Mouse (Mus musculus): Measurements from ENCODE around the gene Galk1. TPM values are rescaled to one million over a fixed set of nuclear protein-coding genes. Genes with fewer than 3 reads are reported as not detected.

Gene Galk1
- polyA plus RNA-seq (2014; fragmentation: Nextera tagmentation; extraction: Ambion mirVana): 140 and 164 TPM in 2 replicates

DNA sequence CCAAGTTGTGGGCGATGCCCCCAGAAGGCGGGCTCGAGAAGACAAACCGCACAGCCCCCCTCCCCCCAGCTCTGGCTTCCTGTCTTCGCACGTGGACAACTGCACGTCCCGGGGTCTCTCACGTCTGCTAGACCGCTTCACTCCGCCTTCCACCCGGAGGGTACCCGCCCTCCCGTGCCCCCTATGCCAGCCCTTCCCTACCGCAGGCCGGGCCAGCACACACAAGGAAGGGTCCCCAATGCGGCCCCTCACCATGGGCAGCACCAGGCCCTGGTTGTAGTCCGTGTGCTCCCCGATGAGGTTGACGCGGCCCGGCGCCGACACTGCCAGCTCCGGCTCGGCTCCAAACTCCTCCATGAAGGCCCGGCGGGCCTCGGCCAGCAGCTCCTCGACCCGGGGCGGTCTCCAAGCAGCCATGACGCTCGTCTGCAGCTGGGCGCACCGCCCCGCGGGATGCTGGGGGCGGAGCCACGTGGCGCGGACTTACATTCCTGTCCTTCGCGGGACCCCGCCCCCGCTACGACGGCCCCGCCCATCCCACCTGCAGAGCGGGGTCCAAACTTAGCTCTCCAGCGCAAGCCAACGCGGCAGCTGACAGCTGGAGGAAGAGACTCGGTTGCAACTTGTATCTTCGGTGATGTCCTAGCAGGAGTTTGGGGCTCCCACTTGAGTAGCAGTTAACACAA is at the start of gene Galk1:
Gene Galk1 (minus strand): TSS at position 458 of the 686 bp plus-strand sequence.
- under 1% methylated on average over 37 of the region's 55 CpGs for WGBS
- DNase-seq (ENCODE audit: low spot score): peak; percentile 97
- H3K4me3 ChIP-seq (ENCODE audit: low read depth, low read length): peak within 1 kb of the TSS; percentile 57

DNA sequence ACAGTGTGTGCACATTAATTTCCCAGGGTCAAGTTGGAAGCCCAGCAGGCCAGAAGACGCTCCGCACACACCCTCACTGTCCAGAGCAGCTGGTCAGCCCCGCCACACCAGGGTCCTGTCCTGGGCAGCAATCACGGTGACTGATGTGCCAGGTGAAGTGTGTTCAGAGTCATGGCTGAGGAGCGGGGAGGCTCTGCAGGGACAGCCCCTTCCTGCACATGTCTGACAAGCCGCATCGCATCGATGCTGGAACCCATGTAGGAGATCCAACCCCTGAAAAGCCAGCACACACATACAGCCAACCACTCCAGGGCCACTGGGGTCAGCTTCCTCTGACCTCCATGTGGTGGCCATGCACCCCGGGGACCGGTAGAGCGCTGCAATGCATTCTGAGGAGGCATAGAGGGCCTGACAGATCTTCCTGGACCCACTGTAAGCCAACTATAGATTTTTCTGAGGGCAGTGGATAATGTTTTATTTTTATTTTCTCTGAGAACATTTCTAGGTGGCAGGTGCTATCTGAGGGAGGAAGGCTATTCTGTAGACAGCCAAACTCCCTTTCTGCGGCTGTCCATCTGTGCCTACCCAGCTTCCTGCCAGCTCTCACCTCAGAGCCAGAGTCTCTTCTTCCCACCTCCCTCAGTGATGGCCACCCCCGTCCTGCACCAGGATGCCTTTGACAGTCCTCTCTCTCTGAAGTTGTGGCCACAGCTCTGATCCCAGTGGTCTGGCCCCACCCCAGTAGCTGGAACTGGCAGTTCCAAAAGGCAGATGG is 49.3 kb upstream of the Galk1 start:
- WGBS: 88% methylated on average over 13 of the region's 13 CpGs
- Histone ChIP-seq H3K27ac (replicated peaks; ENCODE audit: low read depth, low read length) (no peak overlapping the region), H3K4me1 (ENCODE audit: control insufficient read depth, insufficient read depth, low read length) (no peaks in the 10 kb centered on the region), H3K9me3 (ENCODE audit: control insufficient read depth, low read length) (no peaks in the 10 kb centered on the region), H3K27me3 (replicated peaks; ENCODE audit: control insufficient read depth, insufficient read depth, low read length) (no peaks in the 10 kb centered on the region), H3K4me3 (ENCODE audit: low read depth, low read length) (no peak overlapping the region), H3K36me3 (ENCODE audit: control insufficient read depth, insufficient read depth, low read length) (peaks cover 52% of the 10 kb centered on the region), H3K4me2 (ENCODE audit: low read depth, low read length) (no peak overlapping the region), H3K9ac (ENCODE audit: low read depth, low read length) (no peak overlapping the region)
- no peak for DNase-seq (ENCODE audit: low spot score)
- no peak for ATAC-seq (ENCODE audit: low read depth)

More for the DNA sequence above, at the start of gene Galk1:
- ATAC-seq (ENCODE audit: low read depth): peak; percentile 91
- Histone ChIP-seq H3K9ac (ENCODE audit: low read depth, low read length) (peak within 1 kb of the TSS; percentile 82), H3K4me2 (ENCODE audit: low read depth, low read length) (peak within 1 kb of the TSS; percentile 75), H3K27me3 (replicated peaks; ENCODE audit: control insufficient read depth, insufficient read depth, low read length) (no peaks in the 10 kb centered on the region), H3K9me3 (ENCODE audit: control insufficient read depth, low read length) (no peaks in the 10 kb centered on the region), H3K4me1 (ENCODE audit: control insufficient read depth, insufficient read depth, low read length) (peaks cover 14% of the 10 kb centered on the region), H3K36me3 (ENCODE audit: control insufficient read depth, insufficient read depth, low read length) (peaks cover 33% of the 10 kb centered on the region), H3K27ac (replicated peaks; ENCODE audit: low read depth, low read length) (peak within 1 kb of the TSS; percentile 93)

DNA sequence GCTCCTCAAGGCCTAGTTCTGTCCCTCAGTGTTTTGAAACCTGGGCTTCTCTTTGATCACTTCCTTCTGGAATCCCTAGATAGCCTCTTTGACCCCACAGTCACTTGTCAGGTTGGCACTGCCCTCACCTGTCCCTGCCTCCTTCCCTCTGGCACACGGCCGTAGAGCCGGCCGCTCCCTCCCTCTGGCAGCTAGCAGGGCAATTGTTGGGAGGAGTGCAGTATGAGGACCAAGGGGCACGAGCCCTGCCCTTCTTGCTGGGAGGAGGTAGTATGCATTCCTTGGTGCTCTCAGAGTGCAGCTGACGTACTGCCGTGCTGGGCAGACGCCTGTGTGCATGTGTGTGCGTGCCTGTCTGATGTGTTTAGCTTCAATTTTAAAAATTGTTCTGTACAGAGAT is 48.1 kb upstream of the Galk1 start:
- Histone ChIP-seq H3K36me3 (ENCODE audit: control insufficient read depth, insufficient read depth, low read length) (peaks cover 65% of the 10 kb centered on the region), H3K9me3 (ENCODE audit: control insufficient read depth, low read length) (no peaks in the 10 kb centered on the region), H3K9ac (ENCODE audit: low read depth, low read length) (peak overlapping the region; percentile 30; the same call in 1 of the 2 replicates), H3K27ac (replicated peaks; ENCODE audit: low read depth, low read length) (no peak overlapping the region), H3K4me2 (ENCODE audit: low read depth, low read length) (no peak overlapping the region), H3K4me1 (ENCODE audit: control insufficient read depth, insufficient read depth, low read length) (no peaks in the 10 kb centered on the region), H3K27me3 (replicated peaks; ENCODE audit: control insufficient read depth, insufficient read depth, low read length) (no peaks in the 10 kb centered on the region), H3K4me3 (ENCODE audit: low read depth, low read length) (no peak overlapping the region)
- 76% methylated on average over 9 of the region's 9 CpGs for WGBS
- DNase-seq (ENCODE audit: low spot score) (no peak), ATAC-seq (ENCODE audit: low read depth) (no peak)

DNA sequence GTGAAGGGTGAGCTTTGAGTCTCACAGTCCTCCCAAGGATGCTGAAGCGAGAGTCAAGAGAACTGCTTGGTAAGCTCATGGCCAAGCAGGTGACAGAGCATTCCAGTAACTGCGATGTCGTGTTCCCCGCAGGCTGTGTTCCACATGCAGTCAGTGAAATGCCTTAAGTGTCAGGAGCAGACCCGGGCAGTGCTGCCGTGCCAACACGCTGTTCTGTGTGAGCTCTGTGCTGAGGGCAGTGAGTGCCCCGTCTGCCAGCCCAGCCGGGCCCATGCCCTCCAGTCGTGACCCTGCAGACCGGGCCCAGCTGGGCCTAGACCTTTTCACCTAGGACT is 47.1 kb upstream of the Galk1 start:
- no peak overlapping the region for H3K4me2 ChIP-seq (ENCODE audit: low read depth, low read length)
- H3K27me3 ChIP-seq (replicated peaks; ENCODE audit: control insufficient read depth, insufficient read depth, low read length): no peaks in the 10 kb centered on the region
- peaks cover 74% of the 10 kb centered on the region for H3K36me3 ChIP-seq (ENCODE audit: control insufficient read depth, insufficient read depth, low read length)
- no peaks in the 10 kb centered on the region for H3K9me3 ChIP-seq (ENCODE audit: control insufficient read depth, low read length)
- no peak for ATAC-seq (ENCODE audit: low read depth)
- H3K27ac ChIP-seq (replicated peaks; ENCODE audit: low read depth, low read length): no peak overlapping the region
- H3K4me1 ChIP-seq (ENCODE audit: control insufficient read depth, insufficient read depth, low read length): no peaks in the 10 kb centered on the region
- 93% methylated on average over 11 of the region's 11 CpGs for WGBS
- no peak for DNase-seq (ENCODE audit: low spot score)
- H3K9ac ChIP-seq (ENCODE audit: low read depth, low read length): no peak overlapping the region
- no peak overlapping the region for H3K4me3 ChIP-seq (ENCODE audit: low read depth, low read length)

DNA sequence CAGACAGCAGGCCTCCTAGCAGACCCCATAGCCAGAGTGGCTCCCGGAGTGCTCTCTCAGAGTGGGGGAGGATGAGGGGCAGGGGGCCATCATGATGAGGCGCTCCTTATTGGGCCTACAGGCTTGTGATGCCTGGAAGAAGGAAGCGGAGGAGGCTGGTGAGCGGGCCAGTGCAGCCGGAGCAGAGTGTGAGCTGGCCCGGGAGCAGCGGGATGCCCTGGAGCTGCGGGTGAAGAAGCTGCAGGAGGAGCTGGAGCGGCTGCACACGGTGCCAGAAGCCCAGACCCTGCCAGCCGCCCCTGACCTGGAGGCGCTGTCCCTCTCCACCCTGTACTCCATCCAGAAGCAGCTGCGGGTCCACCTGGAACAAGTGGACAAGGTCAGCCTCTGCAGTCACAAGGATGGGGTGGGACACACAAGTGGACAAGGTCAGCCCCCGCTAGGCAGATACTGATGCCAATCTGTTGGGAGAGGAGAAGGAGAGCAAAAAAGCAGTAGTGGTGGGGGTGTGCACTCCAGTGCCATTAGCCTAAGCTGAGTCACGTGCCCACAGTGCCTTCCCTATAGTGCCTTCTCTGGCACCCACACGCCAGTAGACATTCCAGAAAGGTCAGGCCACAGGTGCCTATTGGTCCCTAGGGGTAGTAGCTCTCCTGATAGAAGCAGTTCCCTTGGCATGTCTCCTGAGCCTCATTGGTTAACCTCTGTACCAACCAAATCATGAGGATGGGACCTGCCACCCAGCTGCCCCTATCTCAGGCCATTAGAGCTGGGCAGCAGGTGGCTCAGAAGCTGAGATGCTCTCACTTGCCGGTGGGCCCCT is 46.6 kb upstream of the Galk1 start:
- DNase-seq (ENCODE audit: low spot score): no peak
- ATAC-seq (ENCODE audit: low read depth): no peak

DNA sequence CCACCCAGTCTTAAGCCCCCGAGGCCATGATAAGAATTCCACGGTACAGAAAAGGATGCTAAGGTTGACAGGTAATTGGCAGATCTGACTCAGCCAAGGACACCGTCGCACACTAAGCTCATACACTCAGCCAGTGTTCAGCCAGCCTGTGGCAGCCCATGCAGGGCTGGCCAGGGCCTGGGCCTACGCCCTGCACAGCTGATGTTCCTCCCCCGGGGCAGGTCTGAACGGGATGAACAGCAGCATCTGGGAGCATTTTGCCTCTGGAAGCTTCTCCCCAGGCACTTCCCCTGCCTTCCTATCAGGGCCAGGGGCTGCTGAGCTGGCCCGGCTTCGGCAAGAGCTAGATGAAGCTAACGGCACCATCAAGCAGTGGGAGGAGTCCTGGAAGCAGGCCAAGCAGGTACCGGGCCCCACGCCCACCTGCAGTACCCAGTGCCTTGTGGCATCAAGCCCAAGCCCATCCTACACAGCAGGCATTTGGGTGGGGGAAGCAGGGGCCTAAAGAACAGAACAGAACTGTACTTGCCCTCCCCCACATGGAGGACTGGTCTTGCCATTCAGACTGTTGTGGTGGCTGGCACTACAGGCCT is 45.6 kb upstream of the Galk1 start:
- Histone ChIP-seq H3K4me1 (ENCODE audit: control insufficient read depth, insufficient read depth, low read length) (no peaks in the 10 kb centered on the region), H3K4me2 (ENCODE audit: low read depth, low read length) (no peak overlapping the region), H3K36me3 (ENCODE audit: control insufficient read depth, insufficient read depth, low read length) (peaks cover 89% of the 10 kb centered on the region), H3K27me3 (replicated peaks; ENCODE audit: control insufficient read depth, insufficient read depth, low read length) (no peaks in the 10 kb centered on the region), H3K9ac (ENCODE audit: low read depth, low read length) (no peak overlapping the region), H3K4me3 (ENCODE audit: low read depth, low read length) (no peak overlapping the region), H3K27ac (replicated peaks; ENCODE audit: low read depth, low read length) (no peak overlapping the region), H3K9me3 (ENCODE audit: control insufficient read depth, low read length) (no peaks in the 10 kb centered on the region)
- ATAC-seq (ENCODE audit: low read depth): peak; percentile 14; the same call in 1 of the 2 replicates
- WGBS: 63% methylated on average over 10 of the region's 12 CpGs
- DNase-seq (ENCODE audit: low spot score): peak; percentile 30

More for the DNA sequence above, 46.6 kb upstream of the Galk1 start:
- H3K27ac ChIP-seq (replicated peaks; ENCODE audit: low read depth, low read length): no peak overlapping the region
- peaks cover 80% of the 10 kb centered on the region for H3K36me3 ChIP-seq (ENCODE audit: control insufficient read depth, insufficient read depth, low read length)
- H3K4me1 ChIP-seq (ENCODE audit: control insufficient read depth, insufficient read depth, low read length): no peaks in the 10 kb centered on the region
- no peaks in the 10 kb centered on the region for H3K27me3 ChIP-seq (replicated peaks; ENCODE audit: control insufficient read depth, insufficient read depth, low read length)
- H3K4me3 ChIP-seq (ENCODE audit: low read depth, low read length): no peak overlapping the region
- no peaks in the 10 kb centered on the region for H3K9me3 ChIP-seq (ENCODE audit: control insufficient read depth, low read length)
- no peak overlapping the region for H3K9ac ChIP-seq (ENCODE audit: low read depth, low read length)
- WGBS: 94% methylated on average over 16 of the region's 17 CpGs
- no peak overlapping the region for H3K4me2 ChIP-seq (ENCODE audit: low read depth, low read length)

DNA sequence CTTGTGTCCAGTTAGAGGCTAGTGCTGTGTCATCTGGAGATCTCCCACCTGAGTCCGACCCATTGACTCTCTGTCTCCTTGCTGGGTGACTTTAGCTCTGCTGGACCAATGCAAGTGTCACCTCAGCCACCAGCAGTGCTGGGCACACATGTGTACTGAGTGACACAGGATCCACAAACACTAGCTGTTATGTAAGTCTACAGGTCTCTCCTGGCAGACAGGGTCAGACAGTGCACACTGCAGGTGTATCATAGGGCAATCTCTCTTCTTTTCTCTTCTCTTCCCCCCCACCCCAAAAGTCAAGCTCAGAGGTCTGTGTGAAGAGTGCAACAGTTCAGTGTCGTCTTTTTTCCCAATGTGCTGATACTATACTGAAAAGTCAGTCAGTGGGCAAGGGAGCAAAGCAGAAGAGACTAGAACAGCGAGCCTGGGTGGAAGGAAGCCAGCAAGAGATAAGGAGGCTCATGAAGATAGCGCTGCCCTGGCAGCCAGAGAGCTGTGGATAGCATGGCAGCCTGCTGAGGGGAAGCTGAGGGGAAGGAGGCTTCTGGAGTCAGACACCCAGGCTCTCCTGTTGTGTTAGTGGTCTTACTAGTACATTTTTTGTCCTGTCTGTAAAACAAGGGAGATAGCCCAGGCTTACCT is 44.8 kb upstream of the Galk1 start:
- Histone ChIP-seq H3K27ac (replicated peaks; ENCODE audit: low read depth, low read length) (no peak overlapping the region), H3K27me3 (replicated peaks; ENCODE audit: control insufficient read depth, insufficient read depth, low read length) (no peaks in the 10 kb centered on the region), H3K4me1 (ENCODE audit: control insufficient read depth, insufficient read depth, low read length) (no peaks in the 10 kb centered on the region), H3K36me3 (ENCODE audit: control insufficient read depth, insufficient read depth, low read length) (peaks cover 97% of the 10 kb centered on the region), H3K9ac (ENCODE audit: low read depth, low read length) (no peak overlapping the region), H3K9me3 (ENCODE audit: control insufficient read depth, low read length) (no peaks in the 10 kb centered on the region), H3K4me2 (ENCODE audit: low read depth, low read length) (no peak overlapping the region), H3K4me3 (ENCODE audit: low read depth, low read length) (no peak overlapping the region)
- no peak for ATAC-seq (ENCODE audit: low read depth)
- no peak for DNase-seq (ENCODE audit: low spot score)
- WGBS: 89% methylated on average over 4 of the region's 4 CpGs

DNA sequence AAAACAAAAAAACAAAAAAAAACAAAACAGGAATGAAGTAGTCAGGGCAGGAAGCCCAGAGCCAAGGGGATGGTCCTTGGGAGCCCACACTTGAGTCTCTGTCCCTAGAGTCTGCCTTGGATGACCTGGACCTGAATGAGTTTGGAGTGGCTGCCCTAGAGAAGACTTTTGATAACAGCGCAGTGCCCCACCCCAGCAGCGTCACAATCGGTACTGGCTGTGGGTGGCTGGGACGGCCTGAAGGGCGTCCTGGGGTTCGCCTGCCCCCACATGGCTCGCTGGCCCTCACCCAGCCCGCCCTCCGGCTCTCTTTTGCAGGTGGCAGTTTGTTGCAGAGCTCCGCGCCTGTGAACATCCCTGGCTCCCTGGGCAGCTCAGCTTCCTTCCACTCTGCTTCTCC is 43.4 kb upstream of the Galk1 start:
- no peak for ATAC-seq (ENCODE audit: low read depth)
- no peak overlapping the region for H3K4me2 ChIP-seq (ENCODE audit: low read depth, low read length)
- H3K4me3 ChIP-seq (ENCODE audit: low read depth, low read length): no peak overlapping the region
- 89% methylated on average over 9 of the region's 11 CpGs for WGBS
- no peaks in the 10 kb centered on the region for H3K9me3 ChIP-seq (ENCODE audit: control insufficient read depth, low read length)
- no peaks in the 10 kb centered on the region for H3K4me1 ChIP-seq (ENCODE audit: control insufficient read depth, insufficient read depth, low read length)
- no peaks in the 10 kb centered on the region for H3K27me3 ChIP-seq (replicated peaks; ENCODE audit: control insufficient read depth, insufficient read depth, low read length)
- H3K27ac ChIP-seq (replicated peaks; ENCODE audit: low read depth, low read length): no peak overlapping the region
- H3K36me3 ChIP-seq (ENCODE audit: control insufficient read depth, insufficient read depth, low read length): peaks cover 96% of the 10 kb centered on the region
- DNase-seq (ENCODE audit: low spot score): no peak
- H3K9ac ChIP-seq (ENCODE audit: low read depth, low read length): no peak overlapping the region

Measured in embryonic facial prominence, embryonic 14.5 days (tissue).